Mouse (Mus musculus) skeletal muscle tissue, adult 2 months (tissue): ENCODE data around the gene Gprin3.
A peak's percentile ranks its signal among the peaks of the same experiment; 100 is the strongest.
"Not testable (repeated sequence)": the region's sequence is repeated elsewhere in the genome, so short reads cannot be mapped to it uniquely, and the experiment has no call there.

Experiments used
- DNase-seq: peaks from one replicate; pipeline ENCODE4 v3.0.0-alpha.2; 2012; ENCODE audit warnings: low read depth, low spot score

The Gprin3 gene

DNA sequence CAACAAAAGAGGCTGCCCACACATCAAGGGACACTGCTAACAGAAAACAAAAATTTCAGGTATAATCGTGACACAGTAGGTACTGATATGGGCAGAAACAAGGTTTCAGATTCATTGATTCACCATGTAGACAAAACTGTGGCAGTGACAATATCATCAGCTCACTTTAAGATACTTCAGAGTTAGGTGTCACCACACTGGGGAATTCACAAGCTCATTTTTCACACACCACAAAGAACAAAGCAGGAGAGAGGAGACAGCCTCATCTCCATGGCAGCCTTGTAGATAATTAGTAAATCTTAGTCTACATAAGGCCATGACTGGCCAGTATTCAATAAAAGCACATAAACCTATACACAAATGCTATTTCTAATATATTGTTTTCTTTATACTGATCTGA, 77.4 kb downstream of the Gprin3 start:
- no peak for DNase-seq

DNA sequence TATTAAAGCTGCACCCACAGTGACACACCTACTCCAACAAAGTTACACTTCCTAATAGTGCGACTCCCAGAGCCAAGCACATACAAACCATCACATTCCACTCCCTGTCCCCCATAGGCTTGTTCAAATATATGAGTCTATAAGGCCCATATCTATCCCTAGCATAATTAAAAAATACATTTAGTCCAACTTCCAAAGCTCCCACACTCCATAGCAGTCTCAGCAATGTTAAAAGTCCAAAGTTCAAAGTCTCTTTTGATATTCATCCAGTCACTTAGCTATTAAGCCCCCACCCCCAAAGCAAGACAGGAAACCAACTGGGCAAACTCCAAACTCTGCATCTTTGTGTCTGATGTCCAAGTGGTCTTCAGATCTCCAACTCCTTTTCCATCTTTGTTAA, 84.9 kb downstream of the Gprin3 start:
- DNase-seq = no peak

DNA sequence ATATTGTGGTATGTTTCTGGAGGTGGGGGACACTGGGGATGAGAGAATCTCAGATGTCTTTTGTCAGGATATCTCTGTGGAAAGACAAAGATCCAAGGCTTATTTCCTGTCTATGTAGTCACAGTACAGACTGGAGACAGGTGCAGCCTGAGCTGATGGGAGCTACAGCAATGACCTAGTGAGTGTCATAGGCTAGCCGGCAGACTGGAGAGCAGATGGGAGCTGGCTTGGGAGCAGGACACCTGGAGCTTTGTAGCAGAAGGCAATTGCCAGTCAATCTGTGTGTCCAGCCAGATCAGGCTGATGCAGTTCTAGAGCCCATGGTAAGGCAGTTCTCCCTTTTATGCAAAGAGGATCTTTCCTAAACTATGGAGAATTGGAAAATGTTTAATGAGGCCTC, 97.8 kb downstream of the Gprin3 start:
- no peak for DNase-seq

DNA sequence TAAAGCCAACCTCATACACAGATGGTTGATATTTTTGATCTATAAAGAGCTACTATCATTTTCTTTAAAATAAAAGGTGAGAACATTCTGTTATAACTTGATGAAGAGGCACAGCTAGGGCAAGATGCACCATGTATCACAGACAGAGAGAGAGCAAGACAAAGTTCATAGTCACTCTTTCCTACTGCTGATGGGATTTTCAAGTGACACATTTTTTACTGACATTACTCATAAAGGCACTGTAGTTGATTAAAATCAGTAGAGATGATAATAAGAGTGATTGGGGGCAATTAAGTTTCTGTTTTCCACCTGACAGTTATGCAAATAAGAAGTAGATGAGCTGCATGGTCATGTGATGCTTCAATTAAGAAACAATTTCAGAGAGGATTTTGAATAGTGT, 110.2 kb downstream of the Gprin3 start:
- no peak for DNase-seq

DNA sequence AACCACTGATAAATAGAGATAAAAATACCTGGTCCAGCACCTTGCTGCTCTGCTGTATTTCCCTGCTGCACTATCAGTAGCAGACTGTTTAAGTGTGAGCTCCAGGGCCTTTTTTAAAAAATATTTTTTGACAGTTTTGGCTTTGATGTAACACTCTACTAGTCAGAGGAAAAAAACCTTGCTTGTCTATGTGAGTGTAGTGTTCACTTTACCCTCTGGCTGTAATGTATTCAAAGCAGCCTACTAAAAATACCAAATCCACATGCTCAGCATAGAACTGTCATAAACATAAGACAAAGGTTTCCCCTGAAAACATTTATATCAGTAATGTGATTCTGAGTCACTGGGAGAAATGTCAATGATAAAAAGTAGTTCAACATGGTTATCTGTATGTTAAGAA, 111.0 kb downstream of the Gprin3 start:
- no peak for DNase-seq

DNA sequence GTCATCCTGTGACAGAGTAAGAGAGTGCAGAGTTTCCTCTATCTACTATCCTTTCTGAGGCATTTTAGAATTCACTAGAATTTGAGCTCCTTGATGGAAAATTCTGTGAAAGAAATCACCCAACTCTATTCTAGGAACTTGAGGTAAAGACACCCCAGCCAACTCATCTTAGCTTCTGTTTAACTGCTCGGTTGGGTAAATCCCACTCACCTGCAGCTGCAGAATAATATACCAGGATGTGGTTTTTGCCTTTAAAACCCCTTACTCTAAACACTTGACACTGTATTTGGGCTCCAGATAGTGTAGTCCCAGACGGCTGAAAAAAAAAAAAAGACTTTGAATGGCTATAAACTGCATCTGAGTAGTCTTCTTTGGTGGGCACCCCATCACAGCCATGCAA, 112.9 kb downstream of the Gprin3 start:
- DNase-seq = no peak

DNA sequence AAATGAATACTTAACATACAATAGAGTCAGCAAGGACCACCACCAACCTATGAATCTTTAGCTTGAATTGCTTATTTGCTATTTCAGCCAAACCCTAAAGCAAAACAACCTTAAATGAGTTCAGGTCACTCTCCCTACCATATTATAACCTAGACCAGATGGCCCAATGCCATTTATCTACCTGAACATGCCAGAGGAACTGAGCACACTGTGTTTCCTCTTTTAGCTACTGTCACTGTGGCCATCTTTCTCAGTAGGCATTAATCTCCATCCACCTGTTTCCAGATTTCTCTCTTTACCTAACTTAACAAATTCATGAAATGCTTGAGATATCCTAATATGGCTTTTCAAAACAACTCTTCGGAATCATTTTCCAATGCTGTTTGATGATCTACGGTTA, 114.9 kb downstream of the Gprin3 start:
- DNase-seq = no peak

DNA sequence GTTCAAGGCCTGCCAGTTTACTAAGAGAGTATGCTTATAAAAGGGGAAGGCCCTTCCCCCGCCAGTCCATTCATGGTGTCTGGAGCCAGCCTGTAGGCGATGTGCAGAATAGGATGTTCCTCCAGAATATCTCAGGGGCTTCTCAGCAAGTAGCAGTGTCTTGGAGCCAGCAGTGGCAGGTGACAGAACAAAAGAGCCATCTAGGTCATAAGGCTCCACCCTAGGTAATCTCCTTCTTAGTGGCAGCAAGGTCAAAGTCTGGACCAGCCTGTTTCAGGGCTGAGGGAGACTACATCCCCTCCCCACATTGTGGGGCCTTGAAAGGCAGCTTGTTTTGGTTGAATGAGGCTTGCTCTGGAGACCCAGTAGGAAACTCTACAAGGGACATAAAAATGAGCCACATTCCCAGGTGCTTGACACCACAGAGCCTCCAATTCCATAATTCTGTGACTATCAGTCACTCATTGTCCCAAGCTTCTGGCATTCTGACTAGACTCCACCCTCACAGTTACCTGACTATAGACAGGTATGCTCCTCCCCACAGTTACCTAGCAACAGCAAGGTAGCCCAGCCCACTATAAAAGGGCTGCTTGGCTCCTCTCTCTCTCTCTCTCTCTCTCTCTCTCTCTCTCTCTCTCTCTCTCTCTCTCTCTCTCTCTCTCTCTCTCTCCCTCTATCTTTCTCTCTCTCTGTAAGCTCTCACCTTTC, 121.7 kb downstream of the Gprin3 start:
- not testable (repeated sequence) for DNase-seq

DNA sequence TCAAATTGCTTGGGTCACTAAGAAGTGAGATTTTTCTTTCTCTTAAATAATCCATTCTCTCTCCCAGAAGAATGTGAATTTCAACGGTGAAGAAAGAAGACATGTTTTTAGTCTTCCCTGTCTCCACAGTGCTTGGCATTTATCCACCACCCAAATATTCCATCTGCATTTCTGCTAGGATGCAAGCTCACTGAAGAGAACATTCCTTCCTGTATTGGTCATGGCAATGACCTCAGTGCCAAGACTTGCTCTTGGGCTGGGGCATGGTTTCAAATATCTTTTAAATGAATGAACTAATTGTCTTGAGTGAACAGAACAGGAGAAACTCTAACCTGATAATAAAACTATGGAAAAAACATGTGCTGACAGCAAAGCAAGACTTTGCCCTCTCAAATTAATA, 123.1 kb downstream of the Gprin3 start:
- peak; percentile 62 for DNase-seq
